Mouse (Mus musculus) inflammation-experienced regulatory T-cells, adult 16 weeks (primary cell): ENCODE data around the gene Pxt1. TPM values are rescaled to one million over a fixed set of nuclear protein-coding genes. Genes with fewer than 3 reads are reported as not detected.

Experiments
- polyA plus RNA-seq: library from polyadenylated mRNA; unstranded; fragments of 100-300 nt; shearing (Covaris generic); gene quantifications from one replicate; pipeline ENCODE4 v1.2.1, GENCODE M21; 2017

Gene Pxt1
- not detected for polyA plus RNA-seq

GRCm38 (mm10) chr17:28943740-28944139 is at the start of gene Pxt1:
Gene Pxt1 (minus strand): TSS chr17:28943840.

GRCm38 (mm10) chr17:28951831-28952799 is 8.5 kb upstream of the Pxt1 start, which contains the start of gene Kctd20:
Gene Kctd20 (plus strand): TSS chr17:28951950.

GRCm38 (mm10) chr17:28915060-28915628 is 28.5 kb downstream of the Pxt1 start, which contains the start of gene 4930539E08Rik:
Gene 4930539E08Rik (minus strand): TSS chr17:28915324.

Other genes with a start within 250 kb of the Pxt1 start
- 5.8 TPM for gene AC170998.1, start 217.8 kb downstream of the Pxt1 start, polyA plus RNA-seq
- gene Mapk13, start 174.5 kb downstream of the Pxt1 start, polyA plus RNA-seq, result not detected
- 2.5 TPM for gene Brpf3, start 142.8 kb downstream of the Pxt1 start, polyA plus RNA-seq
- gene Pnpla1, start 85.4 kb downstream of the Pxt1 start, polyA plus RNA-seq, result not detected
- 3.5 TPM for gene 4930539E08Rik, start 28.5 kb downstream of the Pxt1 start, polyA plus RNA-seq
- 111 TPM for gene Kctd20, start 8.1 kb upstream of the Pxt1 start, polyA plus RNA-seq
- gene Stk38, start 64.2 kb upstream of the Pxt1 start, polyA plus RNA-seq, result 292 TPM
- 589 TPM for gene Srsf3, start 88.8 kb upstream of the Pxt1 start, polyA plus RNA-seq
- gene Cdkn1a, start 147.1 kb upstream of the Pxt1 start, polyA plus RNA-seq, result 3.9 TPM
- gene Rab44, start 170.3 kb upstream of the Pxt1 start, polyA plus RNA-seq, result not detected